Mouse (Mus musculus): Measurements from ENCODE around the gene Ift81.

DNA sequence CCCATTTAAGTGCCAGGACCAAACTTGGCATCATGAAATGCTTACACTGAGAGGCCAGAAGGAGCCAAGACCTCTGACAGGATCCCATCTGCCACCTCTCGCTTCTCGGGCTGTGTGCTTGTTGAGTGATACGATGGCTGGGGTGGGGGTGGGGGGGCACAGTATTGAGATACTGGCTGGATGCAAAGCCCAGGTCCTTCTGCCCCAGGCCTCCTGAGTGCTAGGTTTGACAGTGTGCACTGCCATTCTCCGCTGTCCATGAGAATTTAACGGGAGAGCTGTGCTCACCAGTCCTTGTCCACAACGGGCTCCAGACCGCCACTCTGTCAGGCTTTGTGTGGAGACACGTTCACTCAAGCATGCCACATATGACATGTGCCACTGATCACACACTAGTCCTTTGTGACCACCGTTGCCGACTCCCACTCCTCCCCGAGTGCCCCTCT is 105.4 kb downstream of the Ift81 start:
- TF ChIP-seq CTCF (IDR thresholded peaks at IDR 0.05; ENCODE audit: borderline replicate concordance, insufficient read depth, low read length) (no peak), POLR2A (IDR thresholded peaks at IDR 0.05; ENCODE audit: low read depth, low read length) (no peak)

Data from embryonic fibroblast, embryonic 13.5 days (primary cell).